ENCODE assay signal across 23 mouse cellular contexts in genomic region chr12:39761946-39762345, GRCm38 (mm10).
"Had no signal": no experiment of that assay in that cellular context is flagged by ENCODE, and none has a peak within 500 bp of the region (broad histone marks: within the 10 kb centered on the region; RNA-seq: fewer than 3 reads in every experiment).

No protein-coding gene starts in this region.

- ATAC-seq: liver, postnatal 0 days; lung, postnatal 0 days; midbrain, embryonic 15.5 days had no signal

- H3K4me1 ChIP-seq: limb, embryonic 12.5 days; limb, embryonic 15.5 days; midbrain, embryonic 12.5 days; midbrain, embryonic 15.5 days had no signal

- H3K4me3 ChIP-seq: layer of hippocampus, adult 2 months; left cerebral cortex, adult 2 months; limb, embryonic 12.5 days; limb, embryonic 15.5 days; midbrain, embryonic 12.5 days; midbrain, embryonic 15.5 days had no signal

- H3K4me2 ChIP-seq: limb, embryonic 12.5 days; limb, embryonic 15.5 days; liver, embryonic 11.5 days; lung, embryonic 14.5 days; midbrain, embryonic 12.5 days; midbrain, embryonic 15.5 days had no signal

- H3K27ac ChIP-seq: kidney, postnatal 0 days; layer of hippocampus, adult 2 months; left cerebral cortex, adult 2 months; limb, embryonic 12.5 days; limb, embryonic 15.5 days; liver, embryonic 14.5 days; macrophage; midbrain, embryonic 12.5 days; midbrain, embryonic 15.5 days; stomach, postnatal 0 days had no signal

- H3K27me3 ChIP-seq: limb, embryonic 12.5 days; limb, embryonic 15.5 days; midbrain, embryonic 12.5 days; midbrain, embryonic 15.5 days had no signal

- H3K36me3 ChIP-seq: limb, embryonic 12.5 days; limb, embryonic 15.5 days; midbrain, embryonic 12.5 days; midbrain, embryonic 15.5 days had no signal

- DNase-seq: kidney, postnatal 25 days; layer of hippocampus, adult 9-11 months; left cerebral cortex, postnatal 4 days; liver, postnatal 0 days; lung, embryonic 14.5 days; right cerebral cortex, adult 18-20 months; right cerebral cortex, postnatal 14 days; right cerebral cortex, postnatal 4 days; thymus, adult 2 months; thymus, postnatal 14 days; thymus, postnatal 4 days had no signal

- H3K9me3 ChIP-seq: limb, embryonic 12.5 days; limb, embryonic 15.5 days; midbrain, embryonic 12.5 days; midbrain, embryonic 15.5 days had no signal

- H3K9ac ChIP-seq: limb, embryonic 12.5 days; limb, embryonic 15.5 days; liver, embryonic 14.5 days; liver, postnatal 0 days; lung, embryonic 14.5 days; midbrain, embryonic 12.5 days; midbrain, embryonic 15.5 days had no signal
